In genomic region chr19:10290153-10290945, GRCm38 (mm10) we compare ENCODE assay signal across 9 mouse cellular contexts. TPM values are rescaled to one million over a fixed set of nuclear protein-coding genes. Genes with fewer than 3 reads are reported as not detected.
A peak's percentile ranks its signal among the peaks of the same experiment; 100 is the strongest.
DNase-seq lines count a peak whose midpoint lies in the region; ATAC-seq and TF ChIP-seq lines count a peak whose summit lies in the region.
"Had no signal": no experiment of that assay in that cellular context is flagged by ENCODE, and none has a peak within 500 bp of the region (broad histone marks: within the 10 kb centered on the region; RNA-seq: fewer than 3 reads in every experiment).

No protein-coding gene starts in this region.

- H3K4me2 ChIP-seq in intestine, postnatal 0 days (replicated peaks; ENCODE audit: low read depth): no peak overlapping the region
- H3K4me2 ChIP-seq: limb, embryonic 15.5 days had no signal

- no peak for TF ChIP-seq CTCF in intestine, postnatal 0 days (IDR thresholded peaks at IDR 0.05; ENCODE audit: low read depth)

- no peak overlapping the region for H3K9ac ChIP-seq in intestine, postnatal 0 days (ENCODE audit: low read depth, low read length)
- H3K9ac ChIP-seq: limb, embryonic 15.5 days had no signal

- DNase-seq in frontal cortex, postnatal 10 days (ENCODE audit: low spot score in 2 of 2): no peak
- peak; percentile 85 for DNase-seq in right cerebral cortex, adult 18-20 months
- DNase-seq in right cerebral cortex, postnatal 25 days: no peak
- DNase-seq in urinary bladder, postnatal 10 days (ENCODE audit: low spot score): no peak
- no peak for DNase-seq in spleen, adult 18-20 months

- H3K4me1 ChIP-seq in intestine, postnatal 0 days (replicated peaks; ENCODE audit: control insufficient read depth, insufficient read depth, low read length): peaks cover 25% of the 10 kb centered on the region

- no peaks in the 10 kb centered on the region for H3K36me3 ChIP-seq in intestine, postnatal 0 days (ENCODE audit: control insufficient read depth, insufficient read depth)
- H3K36me3 ChIP-seq: limb, embryonic 15.5 days had no signal

- peak overlapping the region; percentile 46; the same call in 1 of the 2 replicates for H3K27ac ChIP-seq in intestine, postnatal 0 days (ENCODE audit: low read depth, low read length)
- H3K27ac ChIP-seq: limb, embryonic 15.5 days had no signal

- 44% methylated on average over 15 of the region's 16 CpGs for WGBS in intestine, postnatal 0 days

- no peak overlapping the region for H3K4me3 ChIP-seq in intestine, postnatal 0 days (ENCODE audit: low read depth, low read length)
- H3K4me3 ChIP-seq: limb, embryonic 15.5 days had no signal

- no peaks in the 10 kb centered on the region for H3K9me3 ChIP-seq in intestine, postnatal 0 days (ENCODE audit: control insufficient read depth)
- H3K9me3 ChIP-seq: limb, embryonic 15.5 days had no signal

- peak; percentile 60 for ATAC-seq in frontal cortex, adult (ENCODE audit: low TSS enrichment)
- 0 out of 2 replicates have a peak, but pooled peaks have one; percentile 31 for ATAC-seq in intestine, postnatal 0 days
- peak; percentile 86 for ATAC-seq in megakaryocyte progenitor cell, adult 5-6 weeks (replicated peaks; ENCODE audit: poor library complexity)

- no peaks in the 10 kb centered on the region for H3K27me3 ChIP-seq in intestine, postnatal 0 days (replicated peaks; ENCODE audit: control insufficient read depth, insufficient read depth, low read length)

RNA-seq across cellular contexts. Expression of gene Dagla, which starts 14.3 kb away (rescaled TPM):
- polyA plus RNA-seq in intestine, postnatal 0 days (2015; fragmentation: Nextera tagmentation; extraction: Ambion mirVana): 1.3 TPM in 2 replicates
- total RNA-seq in megakaryocyte progenitor cell, adult 5-6 weeks (2015): 0.02 TPM in 1 of 2 replicates, not detected in the other
- total RNA-seq in megakaryocyte progenitor cell, adult 5-6 weeks (2017): 0.17 and 1.4 TPM in 2 replicates

RNA-seq across cellular contexts. Expression of gene Myrf, which starts 49.8 kb away (rescaled TPM):
- 4.1 and 4.5 TPM in 2 replicates for polyA plus RNA-seq in intestine, postnatal 0 days (2015; fragmentation: Nextera tagmentation; extraction: Ambion mirVana)
- total RNA-seq in megakaryocyte progenitor cell, adult 5-6 weeks (2015): not detected in 2 replicates
- not detected in 2 replicates for total RNA-seq in megakaryocyte progenitor cell, adult 5-6 weeks (2017)

Comparison
In these comparisons a context has a peak if more than half of its experiments do, and no peak if none do; other contexts are left out.
1. ATAC-seq: peak in every context shown above with its lines; median percentile 86 in megakaryocyte progenitor cell, adult 5-6 weeks; 60 in frontal cortex, adult; 31 in intestine, postnatal 0 days.